Mouse (Mus musculus) cerebellum, adult 18-20 months (tissue): Measurements from ENCODE around the gene Mrpl34.
"Not testable (repeated sequence)": the region's sequence is repeated elsewhere in the genome, so short reads cannot be mapped to it uniquely, and the experiment has no call there.

Source experiments
- DNase-seq, 2 experiments: peaks; one replicate each; pipeline ENCODE4 v3.0.0; 2021

The Mrpl34 gene

DNA sequence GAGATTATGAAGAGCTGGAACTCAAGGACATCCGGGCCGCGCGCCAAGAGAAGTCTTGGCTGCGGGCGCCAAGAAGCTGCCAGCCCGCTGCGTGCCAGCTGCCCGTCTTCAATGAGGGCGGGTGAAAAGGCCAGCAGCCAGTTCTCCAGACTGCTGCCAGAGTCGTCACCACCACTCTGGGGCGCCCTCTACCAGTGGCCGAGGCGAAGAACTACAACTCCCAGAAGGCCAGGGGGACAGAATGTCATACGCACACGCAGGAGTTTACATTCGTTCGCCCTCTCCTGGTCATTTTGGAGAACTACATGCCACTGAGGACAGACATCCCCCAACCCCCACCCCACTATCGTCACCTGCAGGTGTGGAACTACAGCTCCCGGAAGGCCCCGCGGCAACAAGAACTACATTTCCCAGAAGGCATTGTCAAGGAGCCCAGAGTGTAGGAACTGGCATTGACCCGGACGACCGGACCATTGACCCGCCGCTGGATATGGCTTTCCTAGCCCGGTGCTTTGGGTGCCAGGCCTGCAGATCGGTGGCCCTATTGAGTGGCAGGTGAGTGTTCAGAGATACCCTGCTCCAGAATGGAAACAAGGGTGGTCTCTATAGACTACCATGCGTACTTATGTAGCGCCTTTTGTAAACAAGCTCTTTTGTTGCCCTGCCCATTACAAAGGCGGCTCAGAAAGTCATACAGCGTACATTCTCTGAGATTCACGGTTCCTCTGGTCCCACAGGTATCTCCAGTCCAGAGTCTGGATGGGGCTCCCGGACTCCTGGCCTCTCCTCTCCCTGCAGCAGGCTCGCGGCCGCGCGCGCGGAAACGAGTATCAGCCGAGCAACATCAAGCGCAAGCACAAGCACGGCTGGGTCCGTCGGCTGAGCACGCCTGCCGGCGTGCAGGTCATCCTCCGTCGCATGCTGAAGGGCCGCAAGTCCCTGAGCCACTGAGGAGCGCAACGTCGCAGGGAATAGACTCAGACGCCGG lies at the start of gene Mrpl34:
Mrpl34 (plus strand) TSS at position 447 of the 988 bp plus-strand sequence.
- peak; percentile 99 for DNase-seq

DNA sequence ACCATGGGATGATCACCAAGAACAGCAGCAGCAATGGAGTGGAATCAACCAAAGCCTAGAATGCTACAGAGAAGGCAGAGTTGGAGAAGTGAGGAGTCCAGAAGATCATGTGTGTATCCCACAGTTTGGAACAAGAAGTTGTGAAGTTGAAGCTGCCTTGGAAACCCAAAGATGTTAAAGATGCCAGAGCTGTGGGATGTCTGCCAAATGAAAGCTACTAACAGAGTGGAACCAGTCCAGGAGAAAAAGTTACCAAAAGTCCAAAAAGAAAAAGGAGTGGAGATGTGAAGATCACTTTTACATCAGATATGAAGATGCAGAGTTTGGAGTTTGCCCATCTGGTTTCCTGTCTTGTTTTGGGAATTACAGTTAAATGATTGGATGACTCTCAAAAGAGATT lies 42.6 kb upstream of the Mrpl34 start:
- DNase-seq: no peak

DNA sequence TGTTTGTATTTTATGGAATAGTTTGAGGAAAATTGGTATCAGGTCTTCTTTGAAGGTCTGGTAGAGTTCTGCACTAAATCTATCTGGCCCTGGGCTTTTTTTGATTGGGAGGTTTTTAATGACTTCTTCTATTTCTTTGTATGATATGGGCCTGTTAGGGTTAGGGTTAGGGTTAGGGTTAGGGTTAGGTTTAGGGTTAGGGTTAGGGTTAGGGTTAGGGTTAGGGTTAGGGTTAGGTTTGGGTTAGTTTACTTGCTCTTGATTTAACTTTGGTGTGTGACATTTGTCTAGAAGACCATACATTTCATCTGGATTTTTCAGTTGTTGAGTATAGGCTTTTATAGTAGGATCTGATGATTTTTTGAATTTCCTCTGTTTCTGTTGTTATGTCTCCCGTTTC lies 31.8 kb upstream of the Mrpl34 start:
- DNase-seq: not testable (repeated sequence)

DNA sequence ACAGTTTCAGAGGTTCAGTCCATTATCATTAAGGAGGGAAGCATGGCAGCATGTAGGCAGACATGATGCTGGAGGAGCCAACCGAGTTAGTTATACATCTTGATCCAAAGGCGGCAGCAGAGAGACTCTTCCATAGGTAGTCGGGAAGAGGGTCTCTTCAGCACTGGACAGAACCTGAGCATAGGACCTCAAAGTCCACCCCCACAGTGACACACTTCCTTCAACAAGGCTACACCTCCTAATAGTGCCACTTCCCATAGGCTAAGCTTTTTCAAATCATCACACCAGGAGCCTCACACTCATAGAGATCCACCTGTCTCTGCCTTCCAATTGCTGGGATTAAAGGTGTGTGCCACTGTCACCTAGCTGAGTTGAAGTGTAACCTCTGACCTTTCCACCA lies 27.7 kb upstream of the Mrpl34 start:
- no peak for DNase-seq

DNA sequence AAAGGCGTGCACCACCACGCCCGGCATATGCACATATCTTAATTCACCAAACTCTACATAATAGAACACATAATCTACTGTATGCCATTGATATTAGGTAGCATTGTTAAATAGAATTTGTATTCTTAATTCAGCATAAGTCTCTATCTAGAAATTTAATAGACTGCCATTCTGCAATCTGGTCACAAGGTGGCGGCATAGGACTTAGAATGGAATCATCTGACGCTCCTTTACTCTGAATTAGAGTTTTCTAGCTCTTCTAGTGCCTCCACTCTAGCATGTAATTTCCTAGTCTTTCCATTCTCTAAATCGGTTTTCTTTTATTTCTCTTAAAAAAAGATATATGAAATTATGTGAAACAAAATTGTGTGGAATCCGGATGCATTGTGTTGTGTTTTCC lies 23.4 kb upstream of the Mrpl34 start:
- peak; percentile 60 to 65 for DNase-seq

DNA sequence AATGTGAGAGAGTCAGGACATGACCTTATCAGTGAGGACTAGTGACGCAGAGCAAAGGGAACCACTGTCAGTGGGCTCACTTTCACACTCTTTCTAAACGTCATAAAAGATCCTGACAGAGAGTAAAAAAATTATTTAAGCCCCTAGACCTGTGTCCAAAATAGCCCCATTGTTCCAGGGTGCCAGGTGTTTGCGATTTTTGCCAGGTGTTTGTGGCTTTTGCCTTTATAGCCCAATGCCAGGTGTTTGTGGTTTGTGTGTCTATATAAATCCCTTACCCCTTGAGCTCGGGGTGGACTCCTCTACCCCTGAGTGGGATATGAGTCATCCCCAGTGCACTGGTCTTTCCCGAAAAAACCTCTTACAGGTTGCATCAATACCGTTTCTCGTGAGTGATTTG lies 19.7 kb upstream of the Mrpl34 start:
- DNase-seq: no peak

DNA sequence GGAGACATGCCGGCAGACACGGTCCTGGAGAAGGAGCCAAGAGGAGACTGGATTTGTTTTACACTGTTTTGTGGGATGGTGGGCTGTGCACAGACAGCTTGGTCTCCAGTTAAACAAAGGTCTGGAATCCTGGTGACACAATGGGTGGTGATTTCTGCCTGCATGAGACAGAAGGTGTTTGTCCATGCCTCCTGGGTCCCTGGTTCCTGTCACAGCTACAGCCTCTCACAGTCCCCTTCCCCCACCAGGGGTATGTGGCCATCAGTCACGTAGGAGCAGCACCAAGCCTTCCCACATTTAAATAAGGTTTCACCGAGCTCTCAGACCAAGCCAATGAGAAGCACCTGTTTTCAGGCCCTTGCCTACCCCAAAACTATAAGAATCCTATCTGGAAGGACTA lies 13.4 kb upstream of the Mrpl34 start:
- no peak for DNase-seq

DNA sequence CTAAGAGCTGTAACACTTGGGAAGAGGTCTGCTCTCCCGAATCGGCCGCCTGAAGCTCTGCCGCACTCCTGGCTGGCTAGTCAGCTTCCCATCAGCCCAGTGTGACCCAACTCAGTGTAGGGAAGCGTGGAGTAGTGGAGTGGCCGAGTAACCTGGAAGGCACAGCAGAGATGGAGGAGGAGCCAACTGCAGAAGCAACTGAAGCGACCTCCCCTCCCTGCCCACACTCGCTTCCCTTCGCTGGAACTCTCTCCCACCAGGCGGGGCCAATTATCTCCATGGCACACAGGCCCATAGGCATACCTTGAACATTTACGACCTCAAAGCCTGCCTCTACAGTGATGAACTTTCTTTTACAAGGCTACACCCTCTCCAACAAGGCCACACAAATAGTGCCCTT lies 13.0 kb upstream of the Mrpl34 start:
- DNase-seq: no peak

DNA sequence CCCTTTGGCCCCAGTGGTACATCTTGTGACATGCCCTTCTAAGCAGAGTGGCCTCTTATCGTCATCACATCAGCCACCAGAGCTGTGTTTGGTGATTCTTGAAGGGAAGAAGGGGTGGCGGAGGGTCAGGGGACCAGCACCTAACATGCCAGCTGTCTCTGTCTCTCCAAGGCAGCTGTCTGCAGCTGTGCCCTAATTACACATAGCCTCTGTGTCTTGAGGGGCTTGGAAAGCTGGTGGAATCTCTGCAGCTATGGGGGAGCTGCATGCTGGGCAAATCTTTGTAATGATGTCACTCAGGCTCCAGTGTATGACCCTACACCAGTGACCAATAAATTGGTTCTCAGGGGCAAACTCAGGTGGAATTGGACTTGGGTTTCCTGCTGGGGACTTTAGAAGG lies 12.1 kb upstream of the Mrpl34 start:
- no peak for DNase-seq

DNA sequence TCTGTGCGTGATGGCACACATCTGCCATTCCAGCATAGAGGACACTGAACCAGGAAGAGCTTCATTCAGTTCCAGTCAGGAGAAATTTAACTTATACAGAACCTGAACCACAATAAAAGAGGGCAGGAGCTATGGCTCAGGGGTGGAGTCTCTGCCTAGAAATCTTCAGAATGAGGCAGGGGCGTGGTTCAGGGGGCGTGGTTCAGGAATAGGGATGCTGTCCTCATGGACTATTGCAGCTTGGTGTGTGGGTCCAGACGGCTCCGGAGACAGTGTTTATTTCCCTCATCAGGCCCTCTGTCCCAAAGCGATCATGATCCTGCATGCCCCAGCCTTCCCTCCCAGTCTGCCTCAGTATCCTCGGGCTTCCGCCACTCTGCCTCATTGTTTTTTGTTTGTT lies 10.1 kb upstream of the Mrpl34 start:
- no peak for DNase-seq

DNA sequence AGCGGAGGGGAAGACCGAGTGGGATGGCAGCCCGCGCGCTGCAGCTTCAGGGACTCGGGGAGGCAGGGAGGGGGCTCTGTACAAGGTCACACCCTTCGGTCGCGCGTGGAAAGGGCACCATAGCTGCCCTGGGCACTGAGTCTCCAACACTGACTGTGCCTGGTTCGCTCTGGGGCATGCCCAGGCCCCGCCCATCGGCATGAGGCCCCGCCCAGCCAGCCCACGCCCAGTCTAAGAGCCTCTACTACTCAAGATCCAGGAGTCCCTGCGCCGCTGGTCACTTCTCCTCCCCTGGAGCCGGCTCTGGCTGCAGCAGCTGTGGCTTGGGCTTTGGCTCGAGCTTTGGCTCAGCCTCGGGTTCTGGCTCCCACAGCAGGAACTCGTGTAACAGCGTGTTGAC lies 7.9 kb upstream of the Mrpl34 start:
- DNase-seq: peak; percentile 29 to 31

DNA sequence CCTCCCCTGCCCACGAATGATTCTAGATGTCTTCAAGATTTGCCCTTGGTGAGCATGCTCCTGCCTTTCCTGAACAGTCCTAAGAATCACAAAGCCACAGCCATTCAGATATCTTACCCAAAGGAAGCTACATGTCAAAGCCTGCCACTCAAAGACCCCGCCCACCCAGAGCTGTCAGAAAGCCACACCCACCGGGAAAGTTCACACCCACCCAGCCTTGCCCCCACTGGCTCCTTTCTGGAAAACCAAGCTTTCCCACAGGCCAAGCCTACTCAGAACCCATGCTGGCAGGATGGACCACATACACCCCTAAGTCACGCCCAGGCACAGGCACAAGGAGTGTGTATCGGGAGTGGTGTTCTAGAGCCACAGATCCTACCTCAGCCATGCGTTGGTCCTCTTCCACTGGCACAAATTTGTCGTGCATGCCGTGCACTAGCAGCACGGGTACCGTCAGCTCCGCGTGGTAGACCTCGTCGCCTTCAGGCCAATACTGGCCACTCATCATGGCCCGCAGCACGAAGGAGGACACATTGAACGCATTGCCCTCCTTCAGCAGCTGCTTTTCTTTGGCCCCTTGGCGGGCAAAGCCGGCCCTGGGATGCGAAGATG lies 7.0 kb upstream of the Mrpl34 start:
- DNase-seq: peak in 1 of 2 experiments; percentile 16

DNA sequence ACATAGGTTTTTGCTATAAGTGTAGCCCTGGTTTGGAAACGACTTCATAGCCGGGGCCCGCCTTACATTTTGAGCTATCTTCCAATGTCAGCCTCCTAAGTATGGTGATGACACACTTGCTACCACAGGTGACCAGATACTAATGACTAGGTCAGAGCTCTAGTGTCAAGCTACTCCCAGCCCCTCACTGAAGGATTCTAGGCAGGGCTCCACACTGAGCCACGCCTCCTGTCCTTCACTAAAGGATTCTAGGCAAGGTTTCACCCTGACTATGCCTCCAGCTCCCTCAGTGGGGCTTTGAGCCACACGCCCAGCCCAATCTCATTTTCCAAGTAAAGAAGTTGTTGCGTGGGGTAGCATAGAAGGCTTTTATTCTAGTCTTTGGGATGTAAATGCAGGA lies 4.0 kb upstream of the Mrpl34 start:
- DNase-seq: no peak

DNA sequence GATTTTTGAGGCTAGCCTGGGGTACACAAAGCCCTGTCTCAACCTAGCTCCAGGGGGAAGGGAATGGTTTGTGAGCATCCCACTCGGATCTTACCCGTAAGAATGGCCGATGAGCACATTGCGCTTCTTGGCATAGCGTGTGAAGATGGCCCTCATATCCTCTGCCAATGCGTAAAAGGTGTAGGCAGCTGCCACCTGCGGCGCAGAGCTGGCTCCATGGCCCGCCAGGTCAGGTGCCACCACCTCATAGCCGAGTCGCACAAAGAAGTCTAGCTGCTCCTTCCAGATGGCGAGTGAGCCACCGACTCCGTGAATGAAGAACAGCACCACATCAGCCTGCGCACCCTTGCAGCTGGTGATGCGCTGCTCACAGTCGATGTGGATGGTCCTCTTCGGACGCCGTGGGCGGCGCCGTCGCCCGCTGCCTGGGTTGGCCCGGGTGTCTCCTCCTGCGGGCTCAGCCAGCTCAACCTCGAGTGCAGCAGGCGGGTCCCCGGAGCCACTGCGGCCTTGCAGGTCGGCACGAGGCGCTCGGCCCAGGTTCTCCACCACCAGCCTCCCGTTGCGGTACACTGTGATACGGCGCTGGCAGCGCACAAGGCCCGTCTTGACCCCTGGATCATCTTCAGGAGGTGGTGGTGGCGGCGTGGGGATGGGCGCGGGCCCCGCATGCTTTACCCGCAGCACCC lies 3.5 kb upstream of the Mrpl34 start:
- peak; percentile 38 to 55 for DNase-seq

DNA sequence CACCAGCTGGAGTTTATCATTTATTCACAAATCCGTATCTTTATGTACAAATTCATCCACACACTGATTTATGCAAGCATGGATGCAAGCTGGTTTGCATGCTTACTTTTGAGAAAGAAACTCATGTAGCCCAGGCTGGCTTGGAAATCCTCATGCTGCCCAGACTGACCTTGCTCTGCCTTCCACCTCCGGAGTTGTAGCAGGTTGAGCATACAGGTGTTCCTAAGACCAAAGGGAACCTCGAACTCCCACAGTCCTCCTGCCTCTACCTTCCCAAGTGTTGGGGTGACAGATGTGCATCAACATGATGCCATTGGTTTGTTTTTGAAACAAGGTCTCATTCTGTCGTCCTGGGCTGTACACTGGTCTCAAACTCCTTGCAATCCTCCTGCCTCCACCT lies 2.6 kb upstream of the Mrpl34 start:
- DNase-seq: no peak

DNA sequence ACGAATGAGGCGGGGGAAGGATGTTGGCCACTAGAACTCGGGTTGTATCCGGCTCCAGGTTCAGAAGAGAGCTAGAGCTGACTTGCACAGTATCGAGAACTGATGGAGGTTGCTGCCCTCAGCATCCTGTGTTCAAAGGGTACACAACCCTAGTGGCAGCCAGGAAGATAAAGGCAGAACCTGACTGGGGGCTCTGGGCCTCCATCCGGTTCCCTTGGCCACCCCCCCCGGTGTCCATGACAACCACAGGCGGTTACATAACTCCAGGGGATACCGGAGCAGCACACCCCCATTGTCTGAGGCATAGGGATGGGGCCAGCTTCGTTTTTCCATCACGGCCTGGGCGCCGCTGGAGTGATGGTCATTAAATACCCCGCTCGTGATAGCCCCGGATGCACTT lies 2.0 kb upstream of the Mrpl34 start:
- DNase-seq: peak; percentile 75 to 77

DNA sequence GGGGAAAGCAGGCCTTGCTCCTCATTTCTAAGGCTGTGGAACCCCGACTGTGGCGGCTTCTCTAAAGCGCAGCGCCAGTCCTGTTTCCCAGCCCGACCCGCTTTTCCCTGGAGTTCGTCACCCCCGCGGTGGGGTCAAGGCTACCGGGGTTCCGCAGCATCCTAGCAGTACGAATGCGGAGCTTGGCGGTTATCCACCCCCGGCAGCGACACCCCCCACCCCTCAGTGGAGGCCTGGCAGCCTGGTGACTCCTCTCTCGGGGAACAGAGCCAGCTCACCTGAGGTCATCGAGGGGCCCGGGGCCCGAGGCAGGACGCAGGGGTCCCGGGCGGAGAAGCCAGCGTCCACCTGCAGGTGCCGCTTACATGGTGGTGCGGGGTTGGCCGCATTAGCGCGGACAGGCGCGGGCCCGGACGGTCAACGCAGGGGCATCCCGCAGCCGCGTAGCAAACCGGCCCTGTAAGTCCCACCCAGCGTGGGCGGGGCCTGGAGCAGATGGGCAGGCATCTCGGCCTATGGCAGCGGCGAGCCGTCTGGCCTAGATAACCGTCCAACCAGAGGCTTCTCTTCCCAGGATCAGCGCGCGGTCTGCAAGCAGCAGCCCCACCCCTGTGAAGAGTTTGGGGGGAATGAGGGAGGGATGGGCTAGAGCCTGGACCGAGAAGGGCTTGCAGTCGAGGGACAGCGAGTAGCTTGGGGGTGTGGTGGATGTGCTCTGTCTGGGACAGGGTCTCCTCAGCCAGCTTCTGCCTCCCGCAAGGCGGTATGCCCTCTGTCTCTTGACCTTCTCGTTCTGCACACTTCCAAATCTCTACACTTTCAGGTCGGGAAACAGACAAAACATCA lies 1.3 kb upstream of the Mrpl34 start, which contains the start of gene Abhd8:
Abhd8 (minus strand) TSS at position 468 of the 846 bp plus-strand sequence.
- peak; percentile 98 to 99 for DNase-seq

DNA sequence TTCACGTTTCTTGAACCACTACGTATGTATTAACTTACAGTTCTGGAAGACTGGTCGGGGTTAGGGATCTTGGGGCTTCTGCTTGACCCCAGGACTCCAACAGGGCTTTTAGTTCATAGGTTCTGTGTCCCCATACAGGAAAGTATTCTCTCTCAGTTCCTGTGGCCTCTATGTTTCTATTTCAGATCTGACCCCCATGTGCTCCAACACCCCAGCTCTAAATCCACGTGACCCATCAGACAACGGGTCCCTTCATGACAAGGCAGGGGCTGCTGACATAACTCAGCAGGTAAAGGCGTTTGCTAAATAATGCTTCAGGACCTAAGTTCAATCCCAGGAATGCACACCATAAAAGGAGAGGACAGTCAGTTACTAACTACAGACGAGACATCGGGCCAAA lies 974 bp downstream of the Mrpl34 start:
- no peak for DNase-seq

DNA sequence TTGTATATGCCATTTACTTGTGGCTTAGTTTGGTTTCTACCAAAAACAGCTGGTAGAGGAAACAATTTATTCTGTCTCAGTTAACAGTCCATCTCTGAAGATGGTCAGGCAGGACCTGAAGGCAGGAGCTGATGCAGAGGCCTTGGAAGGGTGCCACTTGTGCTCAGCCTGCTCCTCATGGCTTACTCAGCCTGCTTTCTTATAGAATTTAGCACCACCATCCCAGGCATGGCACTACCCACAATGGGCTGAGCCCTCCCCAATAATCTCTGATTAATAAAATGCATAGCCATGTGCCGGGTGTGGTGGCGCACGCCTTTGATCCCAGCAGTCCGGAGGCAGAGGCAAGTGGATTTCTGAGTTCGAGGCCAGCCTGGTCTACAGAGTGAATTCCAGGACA lies 1.4 kb downstream of the Mrpl34 start:
- DNase-seq: peak in 1 of 2 experiments; percentile 48

DNA sequence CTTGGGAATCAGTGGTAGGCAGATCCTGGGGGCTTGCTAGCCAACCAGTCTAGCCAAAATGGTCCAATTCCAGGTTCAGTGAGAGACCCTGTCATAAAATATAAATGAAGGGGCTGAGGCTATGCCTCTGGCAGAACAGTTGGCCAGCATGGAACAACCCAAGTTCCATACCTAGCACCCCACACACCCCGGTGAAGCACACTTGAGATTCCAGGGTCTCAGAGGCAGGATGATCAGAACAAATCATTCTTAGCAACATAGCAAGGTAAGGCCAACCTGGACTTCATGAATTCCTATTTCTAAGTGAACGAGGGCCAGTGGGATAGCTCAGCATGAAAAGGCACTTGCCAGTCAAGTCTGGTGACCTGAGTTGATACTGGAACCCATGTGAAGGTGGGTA lies 2.4 kb downstream of the Mrpl34 start:
- peak in 1 of 2 experiments; percentile 20 for DNase-seq

DNA sequence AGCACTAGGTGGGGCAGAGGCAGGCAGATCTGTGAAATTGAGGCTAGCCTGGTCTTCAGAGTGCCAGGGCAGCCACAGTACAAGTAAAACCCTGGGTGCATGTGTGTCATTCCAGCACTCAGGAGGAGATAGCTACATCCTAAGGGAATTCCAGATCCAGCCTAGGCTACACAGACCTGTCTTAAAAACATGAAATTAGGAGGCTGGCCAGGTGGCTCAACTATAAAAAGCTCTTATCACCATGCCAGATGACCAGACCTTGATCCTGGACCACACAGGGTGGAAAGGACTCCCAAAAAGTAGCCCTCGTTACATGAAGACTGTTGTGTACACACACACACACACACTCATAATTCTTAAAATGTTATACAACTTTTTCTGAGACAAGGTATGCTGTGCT lies 3.2 kb downstream of the Mrpl34 start:
- DNase-seq: peak; percentile 3 to 17

DNA sequence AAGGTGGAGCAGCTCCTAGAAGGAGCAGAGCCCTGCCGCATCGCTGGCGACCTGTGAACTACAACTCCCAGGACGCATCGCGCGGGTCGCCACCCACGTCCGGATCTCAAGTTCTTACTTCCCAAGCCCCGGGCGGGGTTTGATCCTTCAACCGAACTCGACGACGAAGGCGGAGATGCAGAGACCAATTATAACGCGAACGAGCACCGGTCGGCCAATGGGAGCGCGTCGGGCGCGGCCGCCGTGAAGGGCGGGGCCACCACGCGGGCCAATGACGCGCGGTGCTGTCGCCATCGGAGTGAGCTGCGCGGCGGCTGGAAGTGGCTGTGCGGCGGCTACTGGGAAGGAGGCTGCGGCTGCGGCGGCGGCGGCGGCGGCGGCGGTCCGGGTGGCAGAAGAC lies 4.2 kb downstream of the Mrpl34 start, which contains the start of gene Dda1:
Dda1 (plus strand) TSS at position 284 of the 400 bp plus-strand sequence.
- peak; percentile 96 to 99 for DNase-seq
